Mouse (Mus musculus) midbrain, embryonic 12.5 days (tissue): ENCODE data around the gene Arpc1a. TPM values are rescaled to one million over a fixed set of nuclear protein-coding genes. Genes with fewer than 3 reads are reported as not detected.
"Not testable (repeated sequence)": the region's sequence is repeated elsewhere in the genome, so short reads cannot be mapped to it uniquely, and the experiment has no call there.

Experiments used
- ATAC-seq: fragments of 200-750 bp; cut with Nextera tagmentation; 2 replicates; pipeline ENCODE4 v1.8.0; 2017; ENCODE audit warnings: low read depth, moderate TSS enrichment, moderate library complexity; ENCODE audit not compliant: low FRiP score
- H3K27ac ChIP-seq: fragments of 300-500 bp; sonication (generic); replicated peaks from 2 replicates; pipeline ENCODE4 v1.5.1; 2016; ENCODE audit warnings: mild to moderate bottlenecking
- H3K27me3 ChIP-seq: fragments of 300-500 bp; sonication (generic); 2 replicates; pipeline ENCODE4 v1.6.1; 2016; ENCODE audit warnings: mild to moderate bottlenecking
- H3K36me3 ChIP-seq: fragments of 300-500 bp; sonication (generic); 2 replicates; pipeline ENCODE4 v1.6.1; 2016
- H3K4me1 ChIP-seq: fragments of 300-500 bp; sonication (generic); 2 replicates; pipeline ENCODE4 v1.6.1; 2016
- H3K4me2 ChIP-seq: fragments of 300-500 bp; sonication (generic); replicated peaks from 2 replicates; pipeline ENCODE4 v1.6.1; 2016; ENCODE audit warnings: mild to moderate bottlenecking, moderate library complexity
- H3K4me3 ChIP-seq: fragments of 300-500 bp; sonication (generic); 2 replicates; pipeline ENCODE4 v1.5.1; 2016; ENCODE audit warnings: mild to moderate bottlenecking
- H3K9ac ChIP-seq: fragments of 300-500 bp; sonication (generic); replicated peaks from 2 replicates; pipeline ENCODE4 v1.6.1; 2016; ENCODE audit warnings: mild to moderate bottlenecking, moderate library complexity
- H3K9me3 ChIP-seq: fragments of 300-500 bp; sonication (generic); 2 replicates; pipeline ENCODE4 v1.6.1; 2016; ENCODE audit warnings: mild to moderate bottlenecking
- WGBS: fragments of 180-500 bp; shearing (Covaris S2); methylation state at CpG from one replicate; pipeline ENCODE4 v1.1.7; 2016; 5-methylcytosine and 5-hydroxymethylcytosine counted together
- polyA plus RNA-seq: library from polyadenylated mRNA; unstranded; fragments of >200 nt; fragmentation: Nextera tagmentation; extraction: Ambion mirVana; gene quantifications from 2 replicates; pipeline ENCODE4 v1.2.1, GENCODE M21; 2016

The Arpc1a gene
- polyA plus RNA-seq, 1 experiment from 2014 or later, result 186 TPM

DNA sequence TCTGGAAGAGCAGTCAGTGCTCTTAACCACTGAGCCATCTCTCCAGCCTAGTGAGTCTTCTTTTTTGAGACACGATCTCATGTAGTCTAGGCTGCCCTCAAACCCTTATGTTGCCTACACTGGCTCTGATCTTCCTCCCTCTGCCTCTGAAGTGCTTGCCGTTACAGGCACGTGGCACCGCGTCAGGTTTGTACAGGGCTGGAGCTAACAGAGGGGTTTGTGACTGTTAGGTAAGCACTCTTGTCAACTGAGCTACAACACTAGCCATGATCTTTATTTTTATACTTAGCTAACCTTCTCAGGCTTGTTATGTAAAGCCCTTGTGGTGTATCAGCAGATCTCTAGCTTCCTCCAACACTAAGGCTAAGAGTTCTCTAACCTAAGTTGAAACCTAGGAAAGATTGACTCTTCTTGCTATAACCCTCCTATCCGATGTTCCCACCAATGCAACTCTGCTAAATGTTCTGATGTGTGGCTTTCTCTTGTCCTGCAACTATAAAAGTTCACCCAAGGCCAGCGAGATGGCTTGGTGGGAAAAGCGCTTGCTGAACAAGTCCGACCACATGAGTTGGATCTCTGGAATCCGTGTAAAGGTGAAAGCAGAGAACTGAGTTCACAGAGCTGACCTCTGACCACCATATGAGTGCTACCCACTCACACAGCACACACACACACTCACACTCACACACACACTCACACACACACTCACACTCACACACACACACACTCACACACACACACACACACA, 1.6 kb upstream of the Arpc1a start:
- Histone ChIP-seq H3K4me1 (peaks cover 9% of the 10 kb centered on the region), H3K4me3 (no peak overlapping the region), H3K9me3 (no peaks in the 10 kb centered on the region), H3K36me3 (peaks cover 4% of the 10 kb centered on the region; the same call in 1 of the 2 replicates), H3K9ac (no peak overlapping the region), H3K4me2 (no peak overlapping the region), H3K27me3 (no peaks in the 10 kb centered on the region), H3K27ac (no peak overlapping the region)
- ATAC-seq, result no peak
- 96% methylated on average over 10 of the region's 10 CpGs for WGBS

DNA sequence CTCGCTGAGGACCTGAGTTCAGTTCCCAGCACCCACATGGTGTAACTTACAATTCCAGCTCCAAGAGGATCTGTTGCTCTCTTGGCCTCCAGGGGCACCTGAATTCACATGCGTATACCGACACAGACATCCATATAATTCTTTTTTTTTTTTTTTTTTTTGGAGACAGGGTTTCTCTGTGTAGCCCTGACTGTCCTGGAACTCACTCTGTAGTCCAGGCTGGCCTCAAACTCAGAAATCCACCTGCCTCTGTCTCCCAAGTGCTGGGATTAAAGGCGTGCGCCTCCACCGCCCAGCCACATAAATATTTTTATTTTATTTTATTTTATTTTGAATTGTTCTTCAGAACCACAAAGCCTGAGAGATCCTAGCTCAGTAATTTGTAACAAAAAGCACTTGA, 429 bp upstream of the Arpc1a start:
- ATAC-seq, result 0 out of 2 replicates have a peak, but pooled peaks have one; percentile 25
- not testable (repeated sequence) for H3K4me1 ChIP-seq, H3K36me3 ChIP-seq, H3K27me3 ChIP-seq, H3K9me3 ChIP-seq
- Histone ChIP-seq H3K9ac (peak overlapping the region; percentile 90; the same call in 1 of the 2 replicates), H3K27ac (peak overlapping the region; percentile 82), H3K4me2 (peak overlapping the region; percentile 70), H3K4me3 (peak overlapping the region; percentile 70)
- 56% methylated on average over 6 of the region's 6 CpGs for WGBS

DNA sequence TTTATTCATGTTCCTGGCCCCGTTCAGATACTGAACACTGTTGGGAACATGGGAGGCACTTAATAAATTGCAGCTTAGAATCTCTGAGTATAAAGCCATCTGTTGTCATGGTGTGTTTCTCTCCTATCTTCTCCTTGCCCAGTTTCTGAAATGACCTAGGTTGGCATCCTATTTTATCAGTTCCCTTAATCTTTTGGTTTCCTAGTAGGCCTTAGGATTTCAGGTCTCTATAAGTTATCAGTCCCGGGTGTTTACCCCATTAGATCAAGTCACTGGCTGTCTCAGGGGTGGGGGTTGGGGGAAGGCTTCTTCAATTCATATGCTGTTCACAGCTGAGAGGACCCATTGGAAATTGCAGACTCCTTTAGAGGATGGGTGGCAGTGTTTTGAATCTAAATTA, 1.2 kb downstream of the Arpc1a start:
- H3K4me3 ChIP-seq, result peak overlapping the region; percentile 70
- no peak for ATAC-seq
- H3K9me3 ChIP-seq, result no peaks in the 10 kb centered on the region
- peak overlapping the region; percentile 90; the same call in 1 of the 2 replicates for H3K9ac ChIP-seq
- H3K4me1 ChIP-seq, result peaks cover 9% of the 10 kb centered on the region
- peak overlapping the region; percentile 70 for H3K4me2 ChIP-seq
- WGBS, result 84% methylated on average over 2 of the region's 2 CpGs
- H3K36me3 ChIP-seq, result peaks cover 10% of the 10 kb centered on the region
- no peaks in the 10 kb centered on the region for H3K27me3 ChIP-seq
- H3K27ac ChIP-seq, result no peak overlapping the region

DNA sequence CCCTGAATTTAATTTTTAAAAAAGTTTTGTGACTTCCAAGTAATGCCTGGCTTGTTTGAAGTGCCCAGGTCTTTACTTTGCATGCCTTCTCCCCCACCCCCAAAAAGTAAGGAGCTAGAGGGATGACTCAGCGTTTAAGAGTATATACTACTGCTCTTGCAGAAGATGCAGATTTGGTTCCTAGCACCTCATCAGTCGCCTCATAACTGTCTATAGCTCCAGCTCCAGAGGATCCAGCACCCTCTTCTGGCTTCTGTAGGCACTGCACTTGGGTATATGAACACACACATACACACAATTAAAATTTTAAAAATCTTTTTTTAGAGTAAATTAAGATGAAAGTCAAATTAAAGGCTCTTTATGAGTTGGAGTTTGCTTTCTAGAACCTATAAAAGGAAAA, 4.6 kb downstream of the Arpc1a start:
- 96% methylated on average over 2 of the region's 2 CpGs for WGBS
- H3K27me3 ChIP-seq, result no peaks in the 10 kb centered on the region

DNA sequence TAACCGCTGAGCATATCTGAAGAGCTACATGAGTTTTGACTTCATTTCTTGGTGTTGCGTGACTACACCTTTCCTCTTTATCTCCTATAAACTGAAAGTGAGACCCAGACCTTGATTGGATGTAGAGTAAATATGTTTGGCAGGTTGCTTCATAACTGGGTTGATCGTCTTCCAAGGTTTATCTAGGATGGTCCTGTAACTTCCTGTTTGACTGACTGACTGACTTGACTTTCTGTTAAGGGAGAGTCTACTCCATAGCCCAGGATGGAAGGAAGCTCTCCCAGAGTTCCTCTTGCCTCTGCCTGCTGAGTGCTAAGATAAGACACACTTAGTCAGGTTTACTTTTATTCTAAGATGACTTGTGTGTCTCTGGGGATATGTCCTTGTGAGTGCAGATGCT, 6.2 kb downstream of the Arpc1a start:
- no peaks in the 10 kb centered on the region for H3K9me3 ChIP-seq
- no peak overlapping the region for H3K4me2 ChIP-seq
- H3K4me3 ChIP-seq, result no peak overlapping the region
- peaks cover 40% of the 10 kb centered on the region for H3K36me3 ChIP-seq
- no peaks in the 10 kb centered on the region for H3K27me3 ChIP-seq
- H3K27ac ChIP-seq, result no peak overlapping the region
- peaks cover 3% of the 10 kb centered on the region for H3K4me1 ChIP-seq
- no peak for ATAC-seq
- 91% methylated on average over 3 of the region's 3 CpGs for WGBS
- no peak overlapping the region for H3K9ac ChIP-seq

More for the DNA sequence above, 4.6 kb downstream of the Arpc1a start:
- Histone ChIP-seq H3K27ac (no peak overlapping the region), H3K4me2 (no peak overlapping the region), H3K9ac (no peak overlapping the region), H3K36me3 (peaks cover 30% of the 10 kb centered on the region), H3K4me1 (peaks cover 9% of the 10 kb centered on the region), H3K4me3 (no peak overlapping the region), H3K9me3 (no peaks in the 10 kb centered on the region)
- no peak for ATAC-seq

DNA sequence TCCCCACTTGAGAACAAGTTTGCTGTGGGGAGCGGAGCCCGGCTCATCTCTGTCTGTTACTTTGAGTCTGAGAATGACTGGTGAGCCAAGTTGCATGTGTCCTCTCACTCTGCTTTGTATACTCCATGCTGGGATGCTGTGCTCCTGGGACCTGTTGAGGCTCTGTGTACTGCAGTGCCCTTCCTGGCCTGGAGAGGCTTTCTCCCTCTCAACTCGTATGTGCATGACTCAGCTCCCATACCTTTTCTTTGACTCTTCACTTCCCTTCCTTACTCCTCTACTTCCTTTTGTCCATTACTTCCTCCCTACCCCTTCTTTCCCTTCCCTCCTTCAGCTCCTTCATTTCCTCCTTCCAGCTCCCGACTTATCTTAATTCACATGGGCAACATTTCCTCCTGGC, 12.6 kb downstream of the Arpc1a start:
- WGBS, result 84% methylated on average over 4 of the region's 4 CpGs
- no peaks in the 10 kb centered on the region for H3K4me1 ChIP-seq
- no peak overlapping the region for H3K4me3 ChIP-seq
- H3K36me3 ChIP-seq, result peaks cover 90% of the 10 kb centered on the region
- H3K27ac ChIP-seq, result no peak overlapping the region
- H3K9me3 ChIP-seq, result no peaks in the 10 kb centered on the region
- H3K27me3 ChIP-seq, result no peaks in the 10 kb centered on the region
- no peak overlapping the region for H3K9ac ChIP-seq
- no peak overlapping the region for H3K4me2 ChIP-seq
- ATAC-seq, result no peak

DNA sequence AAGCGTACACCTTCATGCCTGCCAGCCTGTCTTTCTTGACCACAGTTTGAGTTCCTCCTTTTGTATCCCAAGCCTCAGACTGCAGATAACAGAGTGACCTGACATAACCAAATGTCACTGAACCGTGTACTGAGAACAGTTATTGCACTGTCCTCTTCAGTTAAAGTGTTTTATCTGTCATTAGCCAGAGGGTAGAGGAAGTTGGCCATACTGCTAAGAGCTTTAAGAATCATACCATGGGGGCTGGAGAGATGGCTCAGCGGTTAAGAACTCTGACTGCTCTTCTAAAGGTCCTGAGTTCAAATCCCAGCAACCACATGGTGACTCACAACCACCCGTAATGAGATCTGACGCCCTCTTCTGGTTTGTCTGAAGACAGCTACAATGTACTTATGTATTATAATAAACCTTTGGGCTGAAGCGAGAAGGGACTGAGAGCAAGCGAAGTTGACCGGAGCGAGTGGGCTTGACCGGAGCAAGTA, 14.8 kb downstream of the Arpc1a start:
- Histone ChIP-seq H3K36me3 (peaks cover 92% of the 10 kb centered on the region), H3K4me3 (no peak overlapping the region), H3K9ac (no peak overlapping the region), H3K27ac (no peak overlapping the region), H3K4me1 (no peaks in the 10 kb centered on the region), H3K27me3 (no peaks in the 10 kb centered on the region), H3K9me3 (no peaks in the 10 kb centered on the region), H3K4me2 (no peak overlapping the region)
- WGBS, result 95% methylated on average over 10 of the region's 10 CpGs
- no peak for ATAC-seq

DNA sequence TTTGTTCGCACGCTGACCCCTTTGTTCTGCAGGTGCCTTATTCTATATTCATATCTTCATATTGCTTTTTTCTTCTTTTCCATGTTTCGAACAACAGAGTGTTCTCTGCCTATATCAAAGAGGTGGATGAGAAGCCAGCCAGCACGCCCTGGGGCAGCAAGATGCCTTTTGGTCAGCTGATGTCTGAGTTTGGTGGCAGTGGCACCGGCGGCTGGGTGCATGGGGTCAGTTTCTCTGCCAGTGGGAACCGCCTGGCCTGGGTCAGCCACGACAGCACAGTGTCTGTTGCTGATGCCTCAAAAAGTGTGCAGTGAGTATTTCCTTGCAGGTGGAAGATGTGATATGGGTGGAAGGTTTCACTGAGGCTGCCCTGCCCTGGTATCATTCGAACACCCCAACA, 17.3 kb downstream of the Arpc1a start:
- Histone ChIP-seq H3K27me3 (no peaks in the 10 kb centered on the region), H3K4me1 (no peaks in the 10 kb centered on the region), H3K4me2 (no peak overlapping the region), H3K4me3 (no peak overlapping the region), H3K27ac (no peak overlapping the region), H3K36me3 (peaks cover 100% of the 10 kb centered on the region), H3K9ac (no peak overlapping the region), H3K9me3 (no peaks in the 10 kb centered on the region)
- 96% methylated on average over 9 of the region's 9 CpGs for WGBS
- ATAC-seq, result no peak

DNA sequence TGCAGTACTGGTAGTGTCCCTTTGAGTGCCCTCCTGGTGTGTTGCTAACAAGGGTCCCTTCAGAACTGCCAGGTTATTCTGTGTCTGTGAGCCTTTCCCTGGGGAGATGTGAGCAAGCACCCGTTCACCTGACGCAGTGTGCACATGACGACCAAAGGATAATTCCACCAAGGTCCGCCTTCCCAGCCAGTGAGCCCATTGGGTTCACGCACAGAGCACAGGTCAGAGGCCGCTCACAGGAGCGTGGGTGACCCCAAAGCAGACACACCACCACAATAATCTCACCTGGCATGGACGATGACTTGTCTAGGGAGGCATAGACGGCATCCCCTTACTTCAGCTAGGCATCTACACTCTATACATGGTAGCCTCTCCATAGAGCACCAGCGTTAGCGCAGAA, 17.8 kb downstream of the Arpc1a start:
- not testable (repeated sequence) for H3K27ac ChIP-seq, H3K4me3 ChIP-seq, H3K4me1 ChIP-seq, H3K4me2 ChIP-seq, H3K9ac ChIP-seq, H3K27me3 ChIP-seq, ATAC-seq, H3K9me3 ChIP-seq
- WGBS, result 96% methylated on average over 11 of the region's 11 CpGs
- H3K36me3 ChIP-seq, result peaks cover 100% of the 10 kb centered on the region

DNA sequence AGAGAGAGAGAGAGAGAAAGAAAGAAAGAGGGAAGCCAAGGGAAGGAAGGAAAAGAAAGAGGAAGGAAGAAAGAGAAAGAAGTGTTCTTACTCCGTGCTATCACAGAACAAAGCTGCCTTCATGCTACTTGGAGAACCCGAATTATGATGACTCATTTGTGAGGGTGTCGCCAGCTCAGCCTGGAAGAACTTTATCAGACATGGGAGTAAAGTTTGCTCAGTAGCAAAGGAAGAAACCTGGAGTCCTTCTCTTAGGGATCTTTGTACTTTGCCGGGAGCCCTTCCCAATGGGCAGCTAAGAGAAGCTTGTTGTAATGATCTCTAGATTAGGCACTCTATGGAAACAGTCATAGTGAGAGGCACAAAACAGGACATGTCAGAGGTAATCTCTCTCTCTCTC, 19.1 kb downstream of the Arpc1a start:
- H3K4me1 ChIP-seq, result no peaks in the 10 kb centered on the region
- H3K9ac ChIP-seq, result no peak overlapping the region
- H3K36me3 ChIP-seq, result peaks cover 100% of the 10 kb centered on the region
- H3K4me2 ChIP-seq, result no peak overlapping the region
- no peaks in the 10 kb centered on the region for H3K27me3 ChIP-seq
- no peak overlapping the region for H3K27ac ChIP-seq
- ATAC-seq, result no peak
- 95% methylated on average over 4 of the region's 4 CpGs for WGBS
- H3K4me3 ChIP-seq, result no peak overlapping the region
- no peaks in the 10 kb centered on the region for H3K9me3 ChIP-seq

DNA sequence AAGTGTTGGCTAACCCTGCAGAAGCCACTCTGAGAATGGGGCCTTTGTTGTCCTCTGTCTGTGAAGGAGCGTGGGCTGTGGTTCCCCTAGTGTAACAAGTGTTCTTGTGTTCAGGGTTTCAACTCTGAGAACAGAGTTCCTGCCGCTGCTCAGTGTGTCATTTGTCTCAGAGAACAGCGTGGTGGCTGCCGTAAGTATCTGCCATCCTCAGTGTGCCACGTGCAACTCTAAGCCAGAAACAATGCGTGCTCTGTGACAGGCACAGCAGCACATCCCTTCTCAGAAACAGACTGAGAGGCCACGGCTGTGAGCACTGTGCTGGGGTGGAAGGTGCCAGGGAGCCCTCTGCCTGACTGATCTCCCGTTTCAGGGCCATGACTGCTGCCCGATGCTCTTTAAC, 20.7 kb downstream of the Arpc1a start:
- H3K27me3 ChIP-seq, result no peaks in the 10 kb centered on the region
- ATAC-seq, result no peak
- no peaks in the 10 kb centered on the region for H3K9me3 ChIP-seq
- no peaks in the 10 kb centered on the region for H3K4me1 ChIP-seq
- H3K4me3 ChIP-seq, result no peak overlapping the region
- no peak overlapping the region for H3K27ac ChIP-seq
- H3K9ac ChIP-seq, result no peak overlapping the region
- WGBS, result 84% methylated on average over 9 of the region's 9 CpGs
- H3K4me2 ChIP-seq, result no peak overlapping the region
- peaks cover 99% of the 10 kb centered on the region for H3K36me3 ChIP-seq

DNA sequence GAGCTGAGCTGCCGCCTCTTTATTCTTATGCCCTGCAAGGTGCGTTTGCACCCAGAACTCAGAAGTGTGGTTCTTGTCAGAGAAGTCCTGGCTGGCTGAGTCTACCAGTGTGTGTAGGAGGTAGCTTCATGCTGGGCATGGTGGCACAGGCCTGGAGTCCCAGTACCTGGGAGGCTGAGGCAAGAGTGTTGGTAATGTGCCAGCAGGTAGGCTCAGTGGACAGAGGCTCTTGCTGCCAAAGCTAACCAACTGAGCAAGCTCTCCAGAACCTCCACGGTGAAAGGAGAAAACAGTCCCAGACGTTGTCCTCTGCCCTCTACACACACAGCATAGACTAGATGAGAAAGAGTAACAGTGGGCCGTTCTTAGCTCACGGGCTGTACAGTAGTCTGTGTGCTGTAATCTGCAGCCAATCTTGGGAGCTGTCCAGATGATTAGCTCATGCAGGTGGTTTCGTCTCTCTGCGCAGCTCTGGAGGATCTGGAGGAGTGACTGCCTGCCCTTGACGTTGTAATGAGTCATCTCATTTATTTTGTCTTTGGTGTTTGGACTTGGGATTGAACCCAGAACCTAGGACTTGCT, 22.2 kb downstream of the Arpc1a start:
- Histone ChIP-seq H3K9ac (no peak overlapping the region), H3K27ac (no peak overlapping the region), H3K4me3 (no peak overlapping the region), H3K4me2 (no peak overlapping the region), H3K36me3 (peaks cover 99% of the 10 kb centered on the region), H3K27me3 (no peaks in the 10 kb centered on the region), H3K9me3 (no peaks in the 10 kb centered on the region), H3K4me1 (no peaks in the 10 kb centered on the region)
- no peak for ATAC-seq
- WGBS, result 96% methylated on average over 9 of the region's 9 CpGs
